Mouse (Mus musculus) CH12.LX (cell line): ENCODE data around the gene Morf4l1.

Experiments used
- CTCF ChIP-seq, 2 experiments: IDR thresholded peaks in 1 of 2; conservative IDR thresholded peaks in 1 of 2; 2 replicates each; pipeline ENCODE4 v1.5.1; 2011 to 2012; ENCODE audit warnings: low read depth in 2 of 2, low read length in 2 of 2, improper control_type of control experiment in 1 of 2, inconsistent platforms in 1 of 2, mild to moderate bottlenecking in 1 of 2, moderate library complexity in 1 of 2
- ELF1 ChIP-seq: IDR thresholded peaks from 2 replicates; pipeline ENCODE4 v1.6.1; 2014; ENCODE audit warnings: low read depth, mild to moderate bottlenecking, inconsistent platforms, low read length, improper control_type of control experiment
- EP300 ChIP-seq: IDR thresholded peaks from 2 replicates; pipeline ENCODE4 v1.6.1; 2011; ENCODE audit warnings: low read length, improper control_type of control experiment
- HCFC1 ChIP-seq: IDR thresholded peaks from 2 replicates; pipeline ENCODE4 v1.6.1; 2012; ENCODE audit warnings: low read depth, mild to moderate bottlenecking, inconsistent platforms, low read length, improper control_type of control experiment
- MAFK ChIP-seq: IDR thresholded peaks from 2 replicates; pipeline ENCODE4 v1.6.1; 2011; ENCODE audit warnings: low read length, improper control_type of control experiment; ENCODE audit not compliant: insufficient replicate concordance
- MAX ChIP-seq: IDR thresholded peaks from 2 replicates; pipeline ENCODE4 v1.6.1; 2011; ENCODE audit warnings: low read length, improper control_type of control experiment
- MEF2A ChIP-seq: IDR thresholded peaks from 2 replicates; pipeline ENCODE4 v1.6.1; 2014; ENCODE audit warnings: low read depth, mild to moderate bottlenecking, inconsistent platforms, low read length, improper control_type of control experiment, borderline replicate concordance
- POLR2A ChIP-seq: IDR thresholded peaks from 2 replicates; pipeline ENCODE4 v1.6.1; 2011; ENCODE audit warnings: low read depth, mild to moderate bottlenecking, improper control_type of control experiment, low read length
- RAD21 ChIP-seq: IDR thresholded peaks from 2 replicates; pipeline ENCODE4 v1.6.1; 2011; ENCODE audit warnings: low read depth, mild to moderate bottlenecking, low read length, improper control_type of control experiment, moderate library complexity
- TBP ChIP-seq: conservative IDR thresholded peaks from 2 replicates; pipeline ENCODE4 v1.6.1; 2011; ENCODE audit warnings: low read depth, low read length, improper control_type of control experiment
- USF1 ChIP-seq: IDR thresholded peaks from 2 replicates; pipeline ENCODE4 v1.6.1; 2014; ENCODE audit warnings: low read depth, mild to moderate bottlenecking, inconsistent platforms, low read length, improper control_type of control experiment

DNA sequence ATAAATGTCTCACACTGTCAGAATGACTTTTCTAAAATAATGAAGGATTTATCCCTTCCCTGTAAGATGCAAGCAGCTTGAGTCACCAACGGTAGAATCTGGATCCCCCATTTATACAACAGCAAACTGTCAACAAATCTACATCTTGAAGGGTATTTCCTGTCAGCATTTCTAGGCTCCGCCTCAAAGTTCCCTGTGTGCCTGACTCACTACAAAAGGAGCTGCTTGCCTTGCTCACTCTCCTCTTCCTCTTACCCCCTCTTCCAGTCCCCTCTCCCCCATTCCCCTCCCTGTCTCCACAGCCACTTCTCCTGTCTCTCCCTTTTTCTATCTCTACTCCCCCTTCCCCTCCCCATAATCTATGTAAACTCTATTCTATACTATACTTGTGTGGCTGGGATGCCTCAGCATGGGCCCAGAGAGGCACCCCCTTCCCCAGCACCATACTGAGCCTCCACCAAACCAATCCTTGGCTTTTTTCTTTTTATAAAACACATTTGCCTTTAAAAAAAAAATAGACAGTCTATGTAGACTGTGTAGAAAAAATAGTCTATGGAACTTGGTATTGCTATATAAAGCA lies 26.6 kb downstream of the Morf4l1 start:
- TF ChIP-seq RAD21 (no peak), CTCF (conservative IDR thresholded peaks at IDR 0.05 in 1 of 2, IDR thresholded peaks at IDR 0.05 in 1 of 2; ENCODE audit: low read depth in 2 of 2, low read length in 2 of 2) (no peak), TBP (no peak), MAFK (no peak), MAX (no peak), HCFC1 (no peak), POLR2A (0 out of 2 replicates have a peak, but pooled peaks have one; percentile 24), ELF1 (no peak), MEF2A (no peak), USF1 (no peak), EP300 (no peak)
